Mouse (Mus musculus) CH12.LX (cell line): ENCODE data around the gene Cox11. TPM values are rescaled to one million over a fixed set of nuclear protein-coding genes. Genes with fewer than 3 reads are reported as not detected.

ENCODE experiments used
- DNase-seq: peaks from one replicate; pipeline ENCODE4 v3.0.0-alpha.2; 2013; ENCODE audit errors: extremely low read depth
- H3K27ac ChIP-seq: 2 replicates; pipeline ENCODE4 v1.5.1; 2012; ENCODE audit warnings: low read depth, mild to moderate bottlenecking, control low read depth, moderate library complexity; ENCODE audit not compliant: insufficient read depth
- H3K27me3 ChIP-seq: replicated peaks from 2 replicates; pipeline ENCODE3; 2012; ENCODE audit warnings: inconsistent platforms
- H3K36me3 ChIP-seq, 2 experiments: replicated peaks in 1 of 2; 2 replicates each; pipeline versions ENCODE3 to v1.6.1; 2012; ENCODE audit warnings: inconsistent platforms in 1 of 2, low read length in 1 of 2, mild to moderate bottlenecking in 1 of 2, mixed read lengths in 1 of 2, moderate library complexity in 1 of 2; ENCODE audit not compliant: control insufficient read depth in 1 of 2, insufficient read depth in 1 of 2
- H3K4me1 ChIP-seq, 2 experiments: 2 replicates each; pipeline ENCODE4 v1.6.1; 2012; ENCODE audit warnings: inconsistent platforms in 1 of 2, moderate library complexity in 1 of 2; ENCODE audit not compliant: insufficient read depth in 2 of 2, control insufficient read depth in 1 of 2
- H3K4me2 ChIP-seq: 2 replicates; pipeline ENCODE4 v1.6.1; 2012; ENCODE audit warnings: low read depth, mild to moderate bottlenecking, control low read depth; ENCODE audit not compliant: poor library complexity, insufficient read depth, severe bottlenecking
- H3K4me3 ChIP-seq, 3 experiments: fragments of 150-350 bp in 1 of 3; sonication (generic) in 1 of 3; replicated peaks in 1 of 3; 2 replicates each; pipeline versions ENCODE3 to v1.5.1; 2011 to 2012; ENCODE audit warnings: low read depth in 2 of 3, low read length in 2 of 3, mild to moderate bottlenecking in 2 of 3, moderate library complexity in 2 of 3, control low read depth in 1 of 3, improper control_type of control experiment in 1 of 3, inconsistent platforms in 1 of 3, mixed read lengths in 1 of 3; ENCODE audit not compliant: poor library complexity in 1 of 3
- H3K79me2 ChIP-seq: replicated peaks from 2 replicates; pipeline ENCODE4 v1.6.1; 2012; ENCODE audit warnings: mild to moderate bottlenecking, moderate library complexity; ENCODE audit not compliant: control insufficient read depth, poor library complexity, insufficient read depth, severe bottlenecking; ENCODE audit errors: extremely low read depth
- H3K9ac ChIP-seq: 2 replicates; pipeline ENCODE4 v1.6.1; 2012; ENCODE audit warnings: low read depth, mild to moderate bottlenecking, control low read depth, moderate library complexity; ENCODE audit not compliant: insufficient read depth
- H3K9me3 ChIP-seq: replicated peaks from 2 replicates; pipeline ENCODE3; 2012; ENCODE audit warnings: low read length, inconsistent platforms, mixed read lengths
- BHLHE40 ChIP-seq: IDR thresholded peaks from 2 replicates; pipeline ENCODE4 v1.6.1; 2011; ENCODE audit warnings: mild to moderate bottlenecking, low read depth, low read length, improper control_type of control experiment
- CHD1 ChIP-seq: IDR thresholded peaks from 2 replicates; pipeline ENCODE4 v1.6.1; 2012; ENCODE audit warnings: low read depth, low read length, improper control_type of control experiment, inconsistent platforms
- ELF1 ChIP-seq: IDR thresholded peaks from 2 replicates; pipeline ENCODE4 v1.6.1; 2014; ENCODE audit warnings: low read depth, mild to moderate bottlenecking, inconsistent platforms, low read length, improper control_type of control experiment
- EP300 ChIP-seq: IDR thresholded peaks from 2 replicates; pipeline ENCODE4 v1.6.1; 2011; ENCODE audit warnings: low read length, improper control_type of control experiment
- ETS1 ChIP-seq: conservative IDR thresholded peaks from 2 replicates; pipeline ENCODE4 v1.6.1; 2012; ENCODE audit warnings: low read depth, mild to moderate bottlenecking, inconsistent platforms, low read length, improper control_type of control experiment, moderate library complexity
- GABPA ChIP-seq: IDR thresholded peaks from 2 replicates; pipeline ENCODE4 v1.6.1; 2012; ENCODE audit warnings: low read depth, low read length, improper control_type of control experiment, inconsistent platforms; ENCODE audit not compliant: insufficient replicate concordance
- HCFC1 ChIP-seq: IDR thresholded peaks from 2 replicates; pipeline ENCODE4 v1.6.1; 2012; ENCODE audit warnings: low read depth, mild to moderate bottlenecking, inconsistent platforms, low read length, improper control_type of control experiment
- IRF4 ChIP-seq: IDR thresholded peaks from 2 replicates; pipeline ENCODE4 v1.6.1; 2014; ENCODE audit warnings: low read depth, mild to moderate bottlenecking, inconsistent platforms, low read length, improper control_type of control experiment
- JUN ChIP-seq: IDR thresholded peaks from 2 replicates; pipeline ENCODE4 v1.6.1; 2011; ENCODE audit warnings: low read depth, mild to moderate bottlenecking, low read length, improper control_type of control experiment, moderate library complexity; ENCODE audit not compliant: insufficient read depth
- JUND ChIP-seq: conservative IDR thresholded peaks from 2 replicates; pipeline ENCODE4 v1.6.1; 2011; ENCODE audit warnings: low read depth, low read length, improper control_type of control experiment
- KAT2A ChIP-seq: IDR thresholded peaks from 2 replicates; pipeline ENCODE4 v1.6.1; 2012; ENCODE audit warnings: low read length, improper control_type of control experiment, inconsistent platforms; ENCODE audit not compliant: insufficient replicate concordance
- MAFK ChIP-seq: IDR thresholded peaks from 2 replicates; pipeline ENCODE4 v1.6.1; 2011; ENCODE audit warnings: low read length, improper control_type of control experiment; ENCODE audit not compliant: insufficient replicate concordance
- MXI1 ChIP-seq: IDR thresholded peaks from 2 replicates; pipeline ENCODE4 v1.6.1; 2011; ENCODE audit warnings: mild to moderate bottlenecking, low read depth, low read length, improper control_type of control experiment
- NELFE ChIP-seq: IDR thresholded peaks from 2 replicates; pipeline ENCODE4 v1.6.1; 2011; ENCODE audit warnings: low read depth, low read length, improper control_type of control experiment
- NRF1 ChIP-seq: IDR thresholded peaks from 2 replicates; pipeline ENCODE4 v1.6.1; 2014; ENCODE audit warnings: low read depth, mild to moderate bottlenecking, inconsistent platforms, low read length, improper control_type of control experiment, moderate library complexity
- PAX5 ChIP-seq: IDR thresholded peaks from 2 replicates; pipeline ENCODE4 v1.6.1; 2012; ENCODE audit warnings: low read length, inconsistent platforms, mixed read lengths
- POLR2A ChIP-seq: IDR thresholded peaks from 2 replicates; pipeline ENCODE4 v1.6.1; 2011; ENCODE audit warnings: low read depth, mild to moderate bottlenecking, improper control_type of control experiment, low read length
- POLR2AphosphoS2 ChIP-seq: IDR thresholded peaks from 2 replicates; pipeline ENCODE4 v1.6.1; 2011; ENCODE audit warnings: low read depth, low read length, improper control_type of control experiment
- SIN3A ChIP-seq: IDR thresholded peaks from 2 replicates; pipeline ENCODE4 v1.6.1; 2012; ENCODE audit warnings: low read length, improper control_type of control experiment, inconsistent platforms
- UBTF ChIP-seq: IDR thresholded peaks from 2 replicates; pipeline ENCODE4 v1.6.1; 2012; ENCODE audit warnings: low read depth, mild to moderate bottlenecking, inconsistent platforms, low read length, improper control_type of control experiment, moderate library complexity
- USF1 ChIP-seq: IDR thresholded peaks from 2 replicates; pipeline ENCODE4 v1.6.1; 2014; ENCODE audit warnings: low read depth, mild to moderate bottlenecking, inconsistent platforms, low read length, improper control_type of control experiment
- USF2 ChIP-seq: conservative IDR thresholded peaks from 2 replicates; pipeline ENCODE4 v1.6.1; 2011; ENCODE audit warnings: low read depth, low read length, improper control_type of control experiment
- ZKSCAN1 ChIP-seq: IDR thresholded peaks from 2 replicates; pipeline ENCODE4 v1.6.1; 2012; ENCODE audit warnings: low read depth, inconsistent platforms, low read length, improper control_type of control experiment, borderline replicate concordance
- ZMIZ1 ChIP-seq: IDR thresholded peaks from 2 replicates; pipeline ENCODE4 v1.6.1; 2012; ENCODE audit warnings: low read depth, mild to moderate bottlenecking, inconsistent platforms, low read length, improper control_type of control experiment
- ZNF384 ChIP-seq: IDR thresholded peaks from 2 replicates; pipeline ENCODE4 v1.6.1; 2012; ENCODE audit warnings: low read depth, low read length, improper control_type of control experiment, inconsistent platforms
- dilution Hi-C: fragments of 300-500 bp; cut with MboI; formaldehyde crosslinking; loops from 2 replicates; pipeline ENCODE4 v1.14.3; 2020; ENCODE audit warnings: low sequenced_read_pairs; ENCODE audit not compliant: extremely low pct_unique_long_range_greater_than_20kb, extremely low pct_ligation_motif_present
- in situ Hi-C: fragments of 300-500 bp; cut with MboI; formaldehyde crosslinking; loops from 3 replicates; pipeline ENCODE4 v1.14.3; 2019; ENCODE audit warnings: low sequenced_read_pairs, low pct_ligation_motif_present, low pct_unique_long_range_greater_than_20kb, mixed read lengths
- polyA plus RNA-seq: library from polyadenylated mRNA; unstranded; fragments of >175 nt; gene quantifications from 2 replicates; pipeline ENCODE4 v1.2.1, GENCODE M21; 2012; ENCODE audit warnings: low read depth; ENCODE audit not compliant: insufficient read length
- total RNA-seq, 2 experiments: library from RNA; depleted of rRNA; stranded (reverse); fragments of 300-350 nt in 1 of 2; fragments of >200 nt in 1 of 2; gene quantifications; 2 replicates each; pipeline ENCODE4 v1.2.3; 2012 to 2014

Gene Cox11
- total and polyA plus RNA-seq, 3 experiments = 43.2 to 64.3 (median 61.4) TPM

DNA sequence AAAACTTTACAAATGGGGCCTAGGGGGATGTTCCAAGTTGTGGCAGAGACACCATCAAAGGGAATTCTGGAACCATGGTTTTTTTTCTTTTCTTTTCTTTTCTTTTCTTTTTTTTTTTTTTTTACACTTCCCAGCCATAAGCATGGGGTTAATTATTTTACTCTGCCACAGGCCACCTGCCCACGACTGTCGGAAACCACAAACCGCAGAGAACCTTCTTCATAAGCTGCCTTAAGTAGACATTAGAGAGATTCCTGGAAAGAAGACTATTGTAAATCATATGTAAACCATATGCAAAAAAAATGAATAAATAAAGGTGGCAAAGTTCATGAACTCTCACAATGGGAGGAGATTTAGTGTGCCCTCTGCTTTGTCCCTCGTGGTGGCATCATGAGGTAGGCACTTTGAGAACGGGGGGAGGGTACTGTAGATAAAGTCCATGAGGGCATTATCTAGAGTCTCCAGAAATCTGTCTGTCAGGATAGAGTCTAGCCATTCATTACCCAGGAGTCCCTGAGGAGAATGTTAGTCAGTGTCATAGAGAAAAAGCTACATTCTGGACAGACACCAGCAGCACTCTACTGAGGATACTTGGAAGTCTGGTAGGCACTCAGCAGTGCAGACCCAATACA lies 37.6 kb downstream of the Cox11 start:
- no peak overlapping the region for H3K4me3 ChIP-seq
- H3K27me3 ChIP-seq = peaks cover 4% of the 10 kb centered on the region
- in situ Hi-C loops = no loop called here
- H3K27ac ChIP-seq = no peak overlapping the region
- peak; percentile 72 for DNase-seq
- H3K36me3 ChIP-seq = no peaks in the 10 kb centered on the region
- no peak overlapping the region for H3K9ac ChIP-seq
- TF ChIP-seq BHLHE40 = peak; percentile 46
- no peak for TF ChIP-seq USF2
- TF ChIP-seq POLR2A = no peak
- no peak for TF ChIP-seq JUND
- TF ChIP-seq USF1 = no peak
- no peak for TF ChIP-seq MXI1
- TF ChIP-seq ZKSCAN1 = no peak
- no peak for TF ChIP-seq SIN3A
- TF ChIP-seq ZMIZ1 = no peak
- peak; percentile 48; the same call in 1 of the 2 replicates for TF ChIP-seq MAFK
- TF ChIP-seq GABPA = no peak
- TF ChIP-seq POLR2AphosphoS2 = no peak
- no peak for TF ChIP-seq HCFC1
- TF ChIP-seq IRF4 = no peak
- no peak for TF ChIP-seq KAT2A
- TF ChIP-seq ELF1 = no peak
- no peak for TF ChIP-seq NRF1
- no peak for TF ChIP-seq CHD1
- TF ChIP-seq EP300 = peak; percentile 75; the same call in 1 of the 2 replicates
- no peak for TF ChIP-seq NELFE
- TF ChIP-seq PAX5 = no peak
- no peak for TF ChIP-seq UBTF
- TF ChIP-seq ZNF384 = peak; percentile 90
- no peak; the same call in 1 of the 2 replicates for TF ChIP-seq ETS1
- TF ChIP-seq JUN = no peak
- 0 out of 2 replicates have a peak overlapping the region, but pooled peaks have one; percentile 6 for H3K4me2 ChIP-seq
- dilution Hi-C loops = no loop called here
- H3K9me3 ChIP-seq = no peaks in the 10 kb centered on the region
- peaks cover 7 to 14% of the 10 kb centered on the region in 2 experiments for H3K4me1 ChIP-seq
- no peaks in the 10 kb centered on the region for H3K79me2 ChIP-seq
